Mouse (Mus musculus) E14TG2a.4 (cell line): ENCODE data around the gene Fads1.

ENCODE experiments used
- H3K27me3 ChIP-seq: 2 replicates; pipeline ENCODE4 v1.6.1; 2014; ENCODE audit warnings: low read length, control low read depth; ENCODE audit not compliant: insufficient read depth
- H3K36me3 ChIP-seq: 2 replicates; pipeline ENCODE4 v1.6.1; 2014; ENCODE audit warnings: low read length, control low read depth; ENCODE audit not compliant: insufficient read depth
- H3K4me1 ChIP-seq: replicated peaks from 2 replicates; pipeline ENCODE4 v1.6.1; 2014; ENCODE audit warnings: low read depth, low read length, control low read depth
- H3K4me3 ChIP-seq: replicated peaks from 2 replicates; pipeline ENCODE4 v1.5.1; 2014; ENCODE audit warnings: mild to moderate bottlenecking, low read length
- H3K9me3 ChIP-seq: 2 replicates; pipeline ENCODE4 v1.6.1; 2014; ENCODE audit warnings: low read length, control low read depth
- CTCF ChIP-seq: conservative IDR thresholded peaks from 2 replicates; pipeline ENCODE4 v1.5.1; 2014; ENCODE audit warnings: low read length
- NANOG ChIP-seq: IDR thresholded peaks from 2 replicates; pipeline ENCODE4 v1.6.1; 2014; ENCODE audit warnings: borderline replicate concordance, low read length, mixed read lengths
- POU5F1 ChIP-seq: IDR thresholded peaks from 2 replicates; pipeline ENCODE4 v1.6.1; 2014; ENCODE audit warnings: low read length, borderline replicate concordance

The Fads1 gene

DNA sequence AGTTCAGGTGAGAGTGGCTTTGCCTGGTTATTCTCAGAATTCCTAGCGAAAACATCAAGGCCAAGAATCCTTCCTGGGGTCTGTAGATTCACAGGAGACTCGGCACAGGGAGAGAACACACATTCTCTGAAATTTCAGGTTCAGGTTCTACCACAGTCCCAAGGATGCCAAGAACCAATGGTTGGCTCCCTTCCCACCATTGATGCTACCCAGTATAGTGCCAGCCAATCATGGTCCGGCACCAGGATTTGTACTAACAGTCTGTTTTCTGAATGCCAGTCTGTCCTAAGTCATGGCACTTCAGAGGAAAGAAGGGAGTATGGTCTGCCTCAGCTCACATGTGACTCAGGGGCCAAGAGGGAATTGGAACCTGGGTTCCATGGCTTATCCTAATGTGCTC is 3.2 kb downstream of the Fads1 start:
- peaks cover 62% of the 10 kb centered on the region for H3K36me3 ChIP-seq
- no peaks in the 10 kb centered on the region for H3K9me3 ChIP-seq
- peaks cover 13% of the 10 kb centered on the region for H3K27me3 ChIP-seq
- peaks cover 30% of the 10 kb centered on the region for H3K4me1 ChIP-seq
- no peak overlapping the region for H3K4me3 ChIP-seq
- TF ChIP-seq NANOG = no peak
- no peak for TF ChIP-seq POU5F1
- TF ChIP-seq CTCF = no peak

DNA sequence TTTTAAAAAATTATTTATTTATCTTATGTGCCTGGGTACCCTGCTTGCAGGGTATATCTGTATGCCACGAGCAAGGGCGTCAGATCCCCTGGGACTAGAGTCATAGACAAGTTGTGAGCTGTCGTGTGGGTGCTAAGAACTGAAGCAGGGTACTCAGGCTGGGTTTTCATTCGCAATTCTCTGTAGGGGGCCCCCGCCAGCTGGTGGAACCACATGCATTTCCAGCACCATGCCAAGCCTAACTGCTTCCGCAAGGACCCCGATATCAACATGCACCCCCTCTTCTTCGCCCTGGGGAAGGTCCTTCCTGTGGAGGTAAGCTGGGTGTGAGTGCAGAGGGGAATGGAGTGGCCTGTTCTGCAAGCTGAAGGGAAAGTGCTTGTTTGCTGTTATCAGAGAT is 3.9 kb downstream of the Fads1 start:
- Histone ChIP-seq H3K9me3 (no peaks in the 10 kb centered on the region), H3K4me1 (peaks cover 37% of the 10 kb centered on the region), H3K27me3 (peaks cover 13% of the 10 kb centered on the region), H3K36me3 (peaks cover 68% of the 10 kb centered on the region), H3K4me3 (no peak overlapping the region)
- TF ChIP-seq NANOG (no peak), POU5F1 (no peak), CTCF (no peak)

DNA sequence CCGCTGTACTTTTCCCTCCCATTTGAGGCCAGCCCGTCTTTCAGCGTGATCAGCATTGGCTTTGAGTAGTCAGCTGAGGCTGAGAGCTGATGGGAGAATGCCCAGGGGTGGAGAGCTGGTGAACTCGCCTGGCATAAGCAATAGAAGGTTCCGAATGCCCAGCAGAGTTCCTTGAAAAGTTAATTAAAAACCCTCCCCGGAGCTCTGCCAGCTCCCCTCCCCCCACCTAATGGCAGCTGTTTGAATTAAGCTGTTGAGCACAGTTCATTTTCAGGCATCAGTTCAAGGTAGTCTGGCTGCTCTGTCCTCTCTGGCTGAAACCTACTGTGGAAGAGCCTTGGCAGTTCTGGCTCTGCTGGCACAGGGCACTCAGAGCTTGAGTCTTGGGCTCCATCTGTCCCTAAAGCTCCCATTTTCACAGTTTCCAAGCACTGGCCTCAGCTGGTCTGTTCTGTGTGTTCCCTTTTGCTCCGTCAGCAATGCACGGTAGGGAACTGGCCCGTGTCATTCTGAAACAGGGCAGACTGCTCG is 5.7 kb downstream of the Fads1 start:
- Histone ChIP-seq H3K4me1 (peaks cover 35% of the 10 kb centered on the region), H3K36me3 (peaks cover 86% of the 10 kb centered on the region), H3K4me3 (no peak overlapping the region), H3K9me3 (no peaks in the 10 kb centered on the region), H3K27me3 (peaks cover 13% of the 10 kb centered on the region)
- TF ChIP-seq NANOG = no peak
- no peak for TF ChIP-seq CTCF
- TF ChIP-seq POU5F1 = no peak

DNA sequence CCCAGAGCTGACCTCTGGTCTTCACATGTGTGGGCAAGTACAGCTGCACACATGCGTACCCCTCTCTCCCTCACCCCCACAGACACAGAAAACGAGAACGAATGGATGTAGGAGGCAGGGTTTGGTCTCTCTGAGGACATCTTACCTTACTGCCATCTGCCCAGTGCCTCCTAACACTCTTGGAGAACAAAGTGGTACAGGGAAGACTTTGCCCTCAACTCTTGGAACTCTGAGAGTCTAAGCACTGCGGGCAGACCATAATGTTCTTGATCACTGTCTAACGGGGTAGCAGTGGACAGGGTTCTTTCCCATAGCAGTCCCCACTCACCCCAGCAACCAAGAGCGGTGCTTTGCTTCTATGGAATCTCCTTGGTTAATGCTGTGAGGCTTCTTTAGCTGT is 6.3 kb downstream of the Fads1 start:
- Histone ChIP-seq H3K36me3 (peaks cover 93% of the 10 kb centered on the region), H3K4me3 (no peak overlapping the region), H3K4me1 (peaks cover 33% of the 10 kb centered on the region), H3K27me3 (peaks cover 6% of the 10 kb centered on the region; the same call in 1 of the 2 replicates), H3K9me3 (no peaks in the 10 kb centered on the region)
- TF ChIP-seq NANOG = no peak
- TF ChIP-seq POU5F1 = no peak
- no peak for TF ChIP-seq CTCF

DNA sequence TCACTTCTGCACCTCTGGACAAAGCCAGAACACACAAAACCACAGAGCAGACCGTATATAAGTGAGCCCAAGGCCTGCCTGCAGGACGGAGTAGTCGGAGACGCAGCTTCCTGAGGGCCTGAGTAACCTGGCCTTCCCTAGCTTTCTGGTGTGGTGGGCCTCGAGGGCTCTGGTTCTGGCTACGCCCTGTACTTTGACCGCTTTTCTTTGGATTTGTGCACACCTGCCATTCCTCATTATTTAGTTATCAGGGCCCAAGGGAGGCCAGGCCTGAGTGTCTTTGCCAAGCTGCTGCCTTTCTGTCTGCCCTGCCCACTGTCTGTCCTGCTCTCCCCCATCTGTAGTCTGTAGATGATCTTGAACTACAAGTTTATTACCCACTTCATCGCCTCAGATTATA is 7.3 kb downstream of the Fads1 start:
- H3K27me3 ChIP-seq = no peaks in the 10 kb centered on the region
- H3K4me3 ChIP-seq = no peak overlapping the region
- H3K9me3 ChIP-seq = no peaks in the 10 kb centered on the region
- peaks cover 96% of the 10 kb centered on the region for H3K36me3 ChIP-seq
- peaks cover 33% of the 10 kb centered on the region for H3K4me1 ChIP-seq
- TF ChIP-seq CTCF (no peak), NANOG (no peak), POU5F1 (no peak)

DNA sequence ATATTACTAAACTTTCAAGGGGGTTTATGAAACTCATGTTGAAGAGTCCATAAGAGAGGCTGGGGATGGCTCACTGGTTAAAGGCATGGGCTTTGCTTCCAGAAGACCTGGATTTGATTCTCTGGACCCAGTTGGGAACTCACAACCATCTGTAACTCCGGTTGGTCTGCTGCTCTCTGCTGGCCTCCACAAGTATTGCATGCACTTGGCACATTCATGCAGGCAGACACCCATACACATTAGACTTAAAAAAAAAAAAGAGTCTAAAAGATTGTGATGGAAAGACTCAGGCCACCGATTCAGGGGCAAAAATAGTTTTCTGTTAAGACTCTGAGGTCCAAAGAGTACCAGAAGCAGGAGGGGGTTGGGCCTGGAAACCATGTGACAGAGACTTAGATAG is 8.1 kb downstream of the Fads1 start:
- peaks cover 32% of the 10 kb centered on the region for H3K4me1 ChIP-seq
- H3K9me3 ChIP-seq = no peaks in the 10 kb centered on the region
- peaks cover 96% of the 10 kb centered on the region for H3K36me3 ChIP-seq
- H3K27me3 ChIP-seq = no peaks in the 10 kb centered on the region
- H3K4me3 ChIP-seq = no peak overlapping the region
- TF ChIP-seq NANOG = no peak
- TF ChIP-seq CTCF = peak; percentile 92

DNA sequence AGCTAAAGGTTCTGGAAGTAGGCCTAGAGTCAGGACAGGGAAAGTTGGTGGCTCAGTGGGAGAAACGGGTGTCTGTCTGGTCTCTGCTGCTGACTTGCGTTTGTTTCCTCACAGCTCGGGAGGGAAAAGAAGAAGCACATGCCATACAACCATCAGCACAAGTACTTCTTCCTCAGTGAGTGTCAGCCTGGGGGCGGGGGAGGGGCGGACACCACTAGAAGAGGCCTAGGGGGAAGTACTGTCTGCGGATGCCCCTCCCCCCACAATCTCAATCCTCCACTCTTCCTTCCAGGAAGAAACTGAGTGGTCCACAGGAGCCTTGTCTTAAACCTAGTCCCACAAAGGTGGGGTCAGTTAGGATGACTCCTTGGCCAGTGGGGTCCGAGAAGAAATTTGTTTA is 8.6 kb downstream of the Fads1 start:
- peaks cover 96% of the 10 kb centered on the region for H3K36me3 ChIP-seq
- H3K9me3 ChIP-seq = no peaks in the 10 kb centered on the region
- H3K4me1 ChIP-seq = peaks cover 32% of the 10 kb centered on the region
- TF ChIP-seq POU5F1 (no peak), NANOG (no peak), CTCF (no peak)
- H3K27me3 ChIP-seq = no peaks in the 10 kb centered on the region
- H3K4me3 ChIP-seq = no peak overlapping the region

DNA sequence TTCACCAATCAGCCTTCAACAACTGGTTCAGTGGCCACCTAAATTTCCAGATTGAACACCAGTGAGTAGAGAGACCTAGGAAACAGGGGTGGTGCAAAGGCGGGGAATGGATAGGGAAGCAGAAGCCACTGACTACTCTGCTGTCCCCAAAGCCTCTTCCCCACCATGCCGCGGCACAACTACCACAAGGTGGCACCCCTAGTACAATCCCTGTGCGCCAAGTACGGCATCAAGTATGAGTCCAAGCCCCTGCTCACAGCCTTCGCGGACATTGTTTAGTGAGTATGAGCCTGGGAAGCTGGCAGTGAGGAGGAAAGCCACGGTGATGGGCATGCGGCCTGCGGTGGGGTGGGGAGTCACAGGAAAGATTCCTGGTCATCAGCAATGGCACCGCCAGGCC is 11.6 kb downstream of the Fads1 start:
- Histone ChIP-seq H3K4me3 (peak overlapping the region; percentile 61), H3K27me3 (no peaks in the 10 kb centered on the region), H3K9me3 (no peaks in the 10 kb centered on the region), H3K36me3 (peaks cover 93% of the 10 kb centered on the region), H3K4me1 (peaks cover 50% of the 10 kb centered on the region)
- TF ChIP-seq CTCF (peak; percentile 30), POU5F1 (no peak)

DNA sequence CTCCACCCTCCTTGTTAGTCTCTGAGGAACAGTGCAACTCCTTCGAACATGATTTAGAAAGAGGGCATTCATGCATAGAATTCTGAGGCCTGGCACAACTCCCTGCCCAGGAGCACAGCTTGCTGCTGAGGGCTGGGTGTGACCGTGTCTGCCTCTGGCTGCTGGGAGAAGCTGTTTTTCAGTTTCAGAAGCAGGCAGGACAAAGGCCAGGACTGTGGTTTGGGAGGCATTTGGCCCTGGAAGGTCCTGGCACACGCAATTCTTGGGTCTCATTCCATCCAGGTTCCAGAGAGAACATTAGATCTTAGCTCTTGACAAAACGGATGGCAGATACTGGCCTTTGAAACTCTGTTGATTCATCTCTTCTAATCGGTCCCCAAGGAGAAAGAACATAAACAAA is 12.6 kb downstream of the Fads1 start:
- no peak overlapping the region for H3K4me3 ChIP-seq
- H3K4me1 ChIP-seq = peaks cover 58% of the 10 kb centered on the region
- no peaks in the 10 kb centered on the region for H3K9me3 ChIP-seq
- TF ChIP-seq CTCF = no peak
- TF ChIP-seq POU5F1 = no peak
- no peak for TF ChIP-seq NANOG
- no peaks in the 10 kb centered on the region for H3K27me3 ChIP-seq
- H3K36me3 ChIP-seq = peaks cover 93% of the 10 kb centered on the region
